Mouse (Mus musculus): ENCODE results near the gene Etnk2.
A peak's percentile ranks its signal among the peaks of the same experiment; 100 is the strongest.
"Not testable (repeated sequence)": the region's sequence is repeated elsewhere in the genome, so short reads cannot be mapped to it uniquely, and the experiment has no call there.

The Etnk2 gene

DNA sequence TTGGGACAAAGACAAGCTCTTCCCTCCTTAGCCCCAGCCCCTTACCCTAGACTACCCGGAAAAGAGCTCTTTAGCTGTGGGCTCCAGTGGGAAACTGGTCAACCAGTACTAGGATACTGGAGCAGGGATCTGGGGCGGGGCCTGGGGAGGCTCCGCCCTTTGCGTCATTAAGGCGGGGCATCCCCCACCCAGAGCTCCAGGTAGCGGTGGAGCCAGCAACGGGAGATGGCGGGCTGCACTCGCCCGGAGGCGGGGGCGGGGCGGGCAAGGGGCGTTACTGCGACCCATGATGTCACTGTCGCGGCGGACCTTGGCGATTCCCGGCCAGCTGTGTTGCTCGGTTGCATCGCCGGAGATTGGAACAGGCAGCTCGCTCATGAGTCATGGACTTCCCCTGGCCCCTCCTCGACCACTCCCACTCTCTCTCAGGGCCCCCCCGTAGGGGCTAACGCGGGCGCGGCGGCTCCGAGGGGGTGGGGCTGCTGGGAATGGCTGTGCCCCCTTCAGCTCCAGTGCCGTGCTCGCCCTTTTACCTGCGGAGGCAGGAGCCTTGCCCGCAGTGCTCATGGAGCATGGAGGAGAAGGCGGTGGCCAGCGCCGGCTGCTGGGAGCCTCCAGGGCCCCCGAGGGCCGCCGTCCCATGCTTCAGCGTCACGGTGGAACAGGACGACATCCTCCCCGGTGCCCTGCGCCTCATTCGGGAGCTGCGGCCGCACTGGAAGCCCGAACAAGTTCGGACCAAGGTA, at the start of gene Etnk2:
Gene Etnk2, plus strand, starts transcription at position 297 of the 746 bp plus-strand sequence.
- peak; percentile 84 to 88 for DNase-seq

GRCm38 (mm10) chr1:133314364-133314763, 49.0 kb upstream of the Etnk2 start:
- DNase-seq: peak; percentile 77 to 81

DNA sequence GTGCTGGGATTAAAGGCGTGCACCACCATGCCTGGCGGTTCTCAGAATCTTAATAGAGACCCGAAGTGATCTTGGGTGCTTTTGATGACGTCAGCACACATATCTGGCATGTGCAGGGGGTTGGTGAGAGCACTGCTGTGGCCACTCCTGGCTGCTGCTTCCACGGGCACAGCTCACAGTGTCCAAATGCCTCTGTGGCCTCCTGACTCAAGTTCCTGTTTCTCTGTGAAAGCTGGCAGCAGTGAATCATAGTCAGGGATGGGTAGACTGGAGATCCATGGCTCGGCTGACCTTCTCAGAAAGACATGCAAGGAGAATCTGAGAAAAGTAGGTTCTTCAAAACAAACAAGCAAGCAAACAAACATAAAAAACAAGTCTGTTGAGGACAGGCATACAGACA, 47.6 kb upstream of the Etnk2 start:
- no peak for DNase-seq

- DNase-seq: peak in 1 of 2 experiments; percentile 27
These were observed 46.8 kb upstream of the Etnk2 start for GRCm38 (mm10) chr1:133316577-133316976.

GRCm38 (mm10) chr1:133317149-133317548, 46.2 kb upstream of the Etnk2 start:
- DNase-seq: peak; percentile 56 to 65

DNA sequence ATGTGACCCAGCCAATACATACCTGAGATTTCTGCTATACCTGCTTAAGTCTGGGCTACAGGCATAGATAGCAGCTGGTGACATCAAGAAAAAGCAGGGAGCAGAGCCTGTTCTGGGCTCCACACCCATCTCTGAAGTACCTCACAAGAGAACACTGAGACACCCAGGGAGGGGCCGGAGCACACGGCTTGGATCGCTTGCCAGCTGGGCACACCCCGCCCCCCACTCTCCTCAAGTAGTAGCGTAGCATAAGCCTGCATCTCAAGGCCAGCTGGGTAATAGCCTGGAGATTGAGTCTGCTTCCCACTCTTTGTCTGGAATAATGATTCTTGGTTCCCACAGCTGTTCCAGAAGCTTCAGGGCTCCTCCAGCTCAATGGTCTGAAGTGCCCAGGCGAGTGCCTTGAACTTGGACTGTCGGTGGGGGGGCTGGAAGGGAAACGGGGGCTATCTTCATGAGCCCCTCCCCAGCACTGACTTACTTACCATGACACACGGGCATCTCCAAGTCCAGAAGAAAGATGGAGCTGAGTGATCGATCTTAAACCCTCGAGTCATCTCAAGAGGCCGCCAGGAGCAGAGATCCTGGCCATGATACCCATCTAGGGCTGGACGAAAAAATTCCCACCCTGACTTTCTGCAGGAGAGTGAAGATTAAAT, 42.0 kb upstream of the Etnk2 start, which contains the start of gene Kiss1:
Gene Kiss1, plus strand, starts transcription at position 609 of the 659 bp plus-strand sequence.
- DNase-seq: no peak

- DNase-seq: no peak
These were observed 40.0 kb upstream of the Etnk2 start for GRCm38 (mm10) chr1:133323333-133323732.

DNA sequence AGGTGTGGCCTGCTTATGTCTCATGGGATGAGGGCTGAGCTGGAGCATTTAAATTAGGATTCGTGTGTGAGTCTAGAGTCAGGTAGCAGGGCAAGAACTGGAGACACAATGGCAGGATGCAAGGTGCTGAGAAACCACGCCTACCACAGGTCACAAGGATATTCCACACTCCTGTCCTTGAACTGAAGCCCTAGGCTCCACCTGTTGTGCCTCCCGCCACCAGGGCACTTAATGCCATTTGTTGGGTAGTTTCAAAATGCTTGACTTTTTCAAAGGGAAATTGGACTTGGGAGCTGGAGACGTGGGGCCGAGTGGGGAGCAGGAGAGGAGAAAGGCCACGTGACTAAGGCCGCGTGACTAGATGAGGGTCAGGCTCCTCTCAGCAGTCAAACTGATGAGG, 37.4 kb upstream of the Etnk2 start:
- DNase-seq: no peak

GRCm38 (mm10) chr1:133327094-133327493, 36.3 kb upstream of the Etnk2 start:
- DNase-seq: no peak

DNA sequence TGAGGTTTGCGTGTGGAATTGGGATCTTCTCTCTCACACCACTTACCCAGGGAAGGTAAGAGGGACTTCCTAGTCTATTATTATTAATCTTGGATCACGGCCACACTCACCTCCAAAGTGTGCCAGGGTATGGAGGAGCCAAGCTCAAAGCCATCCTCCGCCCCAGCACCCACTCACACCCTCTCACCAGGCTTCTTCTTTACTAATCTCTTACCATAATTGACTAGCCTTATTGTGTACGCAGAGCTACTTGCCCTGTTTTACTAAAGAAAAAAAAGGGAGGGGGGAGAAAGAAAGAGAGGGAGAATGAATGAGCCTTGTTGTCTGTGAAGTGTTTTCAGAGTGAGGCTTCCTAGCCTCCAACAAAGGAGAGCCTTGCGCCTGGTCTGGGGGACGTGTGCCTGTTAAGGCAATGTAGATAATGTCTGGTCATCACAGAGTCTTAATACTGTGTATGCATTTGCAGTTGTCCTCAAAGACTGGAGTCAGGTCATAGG, 35.0 kb upstream of the Etnk2 start:
- DNase-seq: no peak

DNA sequence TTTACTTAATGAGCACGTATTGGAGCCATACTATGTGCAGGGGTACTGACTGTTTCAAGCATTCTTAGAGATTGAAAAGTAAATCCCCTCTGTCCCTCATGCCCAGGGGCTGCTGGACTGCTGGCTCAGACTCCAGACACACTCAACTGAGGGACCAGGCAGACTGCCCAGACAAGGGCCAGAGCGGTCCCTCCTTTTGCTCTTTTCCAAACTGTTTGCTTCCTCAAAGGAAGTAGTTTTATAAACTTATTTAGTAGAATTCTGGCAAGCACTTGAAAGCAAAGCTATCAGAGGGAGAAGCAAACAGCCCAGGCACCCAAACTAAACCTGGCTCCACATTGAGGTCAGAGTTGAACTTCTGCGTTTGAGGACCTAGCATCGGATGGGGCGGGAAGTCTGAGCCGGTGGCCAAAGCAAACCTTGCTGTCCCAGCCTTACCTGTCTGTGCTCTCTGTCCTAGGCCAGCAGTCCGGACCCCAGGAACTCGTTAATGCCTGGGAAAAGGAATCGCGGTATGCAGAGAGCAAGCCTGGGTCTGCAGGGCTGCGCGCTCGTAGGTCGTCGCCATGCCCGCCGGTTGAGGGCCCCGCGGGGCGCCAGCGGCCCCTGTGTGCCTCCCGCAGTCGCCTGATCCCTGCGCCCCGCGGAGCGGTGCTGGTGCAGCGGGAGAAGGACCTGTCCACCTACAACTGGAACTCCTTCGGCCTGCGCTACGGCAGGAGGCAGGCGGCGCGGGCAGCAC, 34.3 kb upstream of the Etnk2 start:
- DNase-seq: peak in 1 of 2 experiments; percentile 63

DNA sequence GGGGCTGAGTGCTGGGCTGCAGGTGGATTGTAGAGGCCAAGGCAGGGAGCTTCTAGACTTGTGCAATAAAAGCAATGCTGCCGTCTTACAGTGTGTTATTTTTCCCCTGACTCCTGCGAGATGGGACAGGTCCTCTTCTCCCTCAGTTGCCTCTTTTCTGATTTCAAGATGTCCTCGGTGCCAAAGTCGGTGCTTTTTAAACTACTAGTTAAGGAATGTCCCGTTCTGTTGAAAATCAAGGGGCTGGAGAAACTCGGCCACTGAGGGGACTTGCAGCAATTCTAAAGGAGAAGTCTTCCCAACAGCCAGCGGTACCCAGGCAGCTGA, 33.8 kb upstream of the Etnk2 start:
- DNase-seq: no peak

DNA sequence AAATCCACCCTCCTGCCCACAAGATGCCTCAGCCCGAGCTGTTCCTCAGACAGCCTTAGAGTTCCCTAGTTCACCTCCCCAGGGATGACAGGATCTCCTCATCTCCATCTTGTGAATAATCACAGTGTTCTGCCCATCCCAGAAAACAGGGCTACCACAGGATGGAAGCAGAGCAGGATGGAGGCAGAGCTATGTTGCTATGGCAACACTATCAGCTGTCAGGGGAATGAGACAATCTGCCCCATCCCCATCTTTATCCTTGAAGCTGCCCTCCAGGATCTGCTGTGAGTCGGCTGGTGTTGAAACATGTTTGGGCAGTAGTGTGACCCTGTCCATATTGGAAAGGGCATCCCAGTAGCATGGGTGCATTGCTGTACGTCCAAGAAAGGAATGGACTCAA, 32.2 kb upstream of the Etnk2 start:
- peak; percentile 47 to 56 for DNase-seq

GRCm38 (mm10) chr1:133332656-133333430, 30.5 kb upstream of the Etnk2 start:
- no peak for DNase-seq

DNA sequence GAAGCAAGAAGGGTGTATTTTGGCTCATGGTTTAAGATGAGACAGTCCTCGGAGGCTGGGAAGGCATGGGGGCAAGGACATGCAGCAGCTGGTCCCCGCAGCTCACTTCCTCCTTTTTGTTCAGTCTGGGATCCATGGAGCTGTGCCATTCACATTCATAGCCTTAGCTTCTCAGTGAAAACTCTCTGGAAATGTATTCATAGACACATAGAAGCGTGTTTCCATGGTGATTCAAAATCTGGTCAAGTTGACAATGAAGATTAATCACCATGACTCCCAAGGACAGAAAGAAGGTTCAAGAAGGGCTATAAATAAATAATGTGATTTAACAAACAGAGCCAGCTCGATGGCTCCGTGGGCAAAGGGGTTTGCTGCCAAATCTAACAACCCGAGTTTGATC, 29.4 kb upstream of the Etnk2 start:
- no peak for DNase-seq

DNA sequence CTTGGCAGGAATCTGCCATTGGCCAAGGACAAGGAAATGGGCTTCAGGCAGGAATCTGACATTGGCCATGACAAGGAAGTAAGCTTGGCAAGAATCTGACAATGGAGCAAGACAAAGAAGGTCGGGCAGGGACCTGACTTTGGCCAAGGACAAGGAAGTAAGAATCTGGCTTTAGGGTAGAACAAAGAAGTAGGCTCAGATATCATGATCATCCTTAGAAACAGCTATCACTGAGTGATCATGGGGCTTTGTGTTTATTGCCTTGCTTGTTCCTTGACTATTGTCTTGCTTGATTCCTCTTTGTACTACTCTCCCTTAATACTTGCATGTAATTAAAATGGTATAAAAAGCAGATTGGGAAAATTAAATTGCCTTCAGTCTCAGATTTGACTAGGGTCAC, 23.0 kb upstream of the Etnk2 start:
- DNase-seq: not testable (repeated sequence)

DNA sequence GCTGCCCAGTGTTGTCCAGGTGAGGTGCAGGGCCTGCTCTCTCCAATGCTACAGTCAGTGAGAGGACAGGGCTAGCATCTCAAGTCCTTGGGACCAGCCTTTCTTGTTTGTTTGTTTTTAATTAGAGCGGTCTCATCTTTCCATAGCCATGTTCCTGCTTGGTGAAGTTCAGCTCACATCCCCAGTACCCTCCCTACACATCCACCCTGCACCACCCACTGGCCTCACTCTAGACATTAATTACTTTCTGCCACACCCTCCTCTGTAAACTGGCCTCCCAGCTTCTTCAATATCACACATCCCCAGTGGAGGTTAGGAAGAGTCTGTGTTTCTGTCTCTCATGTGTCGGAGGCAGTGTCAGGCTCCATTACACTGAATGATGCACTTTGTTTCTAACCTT, 19.0 kb upstream of the Etnk2 start:
- DNase-seq: no peak

DNA sequence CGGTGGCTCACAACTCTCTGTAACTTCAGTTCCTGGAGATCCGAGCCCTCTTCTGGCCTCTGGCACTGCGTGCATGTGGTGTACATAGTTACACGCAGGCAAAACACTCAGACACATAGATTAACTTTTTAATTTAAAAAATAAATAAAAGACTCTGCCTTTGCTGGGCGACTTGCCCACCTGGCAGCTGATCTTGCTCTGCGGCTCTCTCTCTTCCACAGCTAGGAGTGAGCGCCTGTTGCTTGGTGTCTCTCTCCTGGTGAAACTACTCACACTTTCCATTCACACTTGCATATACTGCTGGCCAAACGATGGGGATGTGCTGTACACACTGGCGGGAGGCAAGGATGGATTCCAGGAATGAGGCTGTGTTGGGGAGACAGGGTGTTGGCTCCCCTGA, 16.8 kb upstream of the Etnk2 start:
- DNase-seq: no peak

GRCm38 (mm10) chr1:133347226-133347625, 16.1 kb upstream of the Etnk2 start:
- no peak for DNase-seq

- DNase-seq: no peak
These were observed 15.5 kb upstream of the Etnk2 start for GRCm38 (mm10) chr1:133347693-133348520.

DNA sequence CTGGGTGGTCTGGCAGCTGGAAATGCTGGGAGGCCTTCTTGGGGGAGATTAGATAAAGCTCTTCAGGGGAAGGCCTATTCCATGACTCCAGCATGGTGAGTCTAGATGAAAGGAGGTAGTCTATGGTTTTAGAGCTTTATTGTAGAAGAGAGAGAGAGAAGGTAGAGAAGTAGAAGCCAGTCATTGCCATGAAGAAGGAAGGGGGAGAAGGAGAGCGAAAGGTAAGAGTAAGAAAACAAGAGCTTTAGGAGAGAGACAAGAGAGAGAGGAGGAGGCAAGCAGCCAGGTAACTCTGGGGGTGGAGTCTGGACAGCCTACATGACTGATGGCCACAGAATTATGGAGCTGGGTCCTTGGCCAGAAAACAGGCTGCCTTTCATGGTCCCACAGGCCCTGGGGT, 13.2 kb upstream of the Etnk2 start, which contains the start of gene Ren1:
Gene Ren1, plus strand, starts transcription at position 301 of the 400 bp plus-strand sequence.
- DNase-seq: no peak

DNA sequence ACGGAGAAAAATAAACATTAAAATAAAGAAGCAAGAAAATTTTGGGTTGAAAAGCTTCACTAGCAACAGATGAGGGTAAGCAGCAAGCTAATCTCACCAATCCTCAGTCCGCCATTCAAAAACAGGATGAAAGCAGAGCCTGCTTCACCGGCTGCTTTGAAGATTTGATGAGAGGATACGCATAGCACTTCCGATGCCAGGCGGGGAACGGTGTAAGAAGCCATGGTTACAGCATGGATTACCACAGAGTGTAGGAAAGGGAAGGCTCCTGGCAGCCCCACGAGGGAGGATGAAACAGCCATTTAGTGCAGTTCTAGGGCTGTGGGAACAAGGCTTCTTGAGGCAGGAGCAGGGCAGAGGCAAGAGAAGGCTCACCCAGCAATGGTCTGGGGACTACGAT, 11.6 kb upstream of the Etnk2 start:
- no peak for DNase-seq

All from cerebellum, postnatal 10 days (tissue).